Mouse (Mus musculus) spleen, adult 2 months (tissue): ENCODE measurements around the gene Rfx4.

Source experiments
- CTCF ChIP-seq: fragments of 200-500 bp; IDR thresholded peaks from 2 replicates; pipeline ENCODE4 v1.5.1; 2011; ENCODE audit warnings: mild to moderate bottlenecking, inconsistent platforms; ENCODE audit not compliant: insufficient read depth, insufficient read length, insufficient replicate concordance; ENCODE audit errors: extremely low read depth
- POLR2A ChIP-seq: fragments of 200-500 bp; IDR thresholded peaks from 2 replicates; pipeline ENCODE4 v1.6.1; 2011; ENCODE audit warnings: low read depth, low read length, inconsistent platforms

DNA sequence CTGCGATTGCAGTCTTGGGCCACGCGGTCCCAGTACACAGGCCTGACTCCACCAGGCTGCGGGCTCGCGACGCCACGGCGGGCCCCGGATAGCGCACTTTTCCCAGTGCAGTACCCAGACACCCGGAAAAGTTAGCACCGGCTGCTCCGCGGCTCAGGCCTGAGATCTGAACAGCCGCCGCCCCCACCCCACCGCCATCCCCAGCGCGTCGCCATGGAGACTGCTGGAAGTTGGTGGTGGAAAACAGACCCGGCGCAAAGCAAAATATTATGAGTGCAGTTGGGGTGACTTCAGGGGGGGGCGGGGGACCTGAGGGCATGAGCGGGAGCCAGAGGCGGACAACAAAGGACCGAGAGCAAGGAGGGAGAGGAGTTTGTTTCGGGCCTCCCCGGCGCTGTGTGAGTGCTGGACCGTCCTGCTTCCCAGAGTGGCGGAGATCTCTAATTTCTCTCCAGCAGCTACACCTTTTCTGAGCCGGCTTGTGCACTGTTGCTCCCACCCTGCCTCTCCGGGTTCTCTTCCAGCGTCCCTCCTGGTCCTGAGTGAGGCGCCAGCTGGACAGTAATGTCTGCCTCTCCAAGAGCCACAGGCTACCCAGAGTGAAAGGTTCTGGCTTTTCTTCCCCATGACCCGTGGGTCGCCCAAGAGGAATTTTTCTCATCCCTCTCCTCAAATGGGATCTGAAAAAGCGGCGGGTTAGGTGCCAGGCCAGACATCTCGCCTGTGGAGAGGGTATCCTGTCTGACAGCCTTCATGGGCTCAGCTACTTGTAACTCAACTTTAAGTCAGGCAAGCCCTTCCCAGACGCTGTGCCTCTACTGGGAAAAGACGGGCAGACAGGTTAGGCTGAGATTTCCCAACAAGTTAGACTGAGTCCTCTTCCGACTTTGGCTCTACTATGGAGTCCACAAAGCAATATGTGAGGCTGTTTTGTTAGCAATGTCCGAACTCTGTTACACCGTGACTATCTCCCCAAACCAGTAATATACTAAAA, 4.6 kb downstream of the Rfx4 start:
- no peak for TF ChIP-seq POLR2A
- TF ChIP-seq CTCF, result no peak
